ENCODE assay signal across 8 mouse cellular contexts in genomic region chr4:141301116-141301553, GRCm38 (mm10). TPM values are rescaled to one million over a fixed set of nuclear protein-coding genes. Genes with fewer than 3 reads are reported as not detected.
A peak's percentile ranks its signal among the peaks of the same experiment; 100 is the strongest.
DNase-seq lines count a peak whose midpoint lies in the region; ATAC-seq and TF ChIP-seq lines count a peak whose summit lies in the region.

TSS of gene Epha2 (plus strand) at chr4:141301240.

- 0 out of 2 replicates have a peak, but pooled peaks have one; percentile 17 for TF ChIP-seq EP300 in ES-Bruce4 (IDR thresholded peaks at IDR 0.05; ENCODE audit: insufficient read depth, low read depth, low read length)

- peak; percentile 14 for DNase-seq in c-Kit-positive CD71-positive TER-119-positive erythroid progenitor cells, embryonic 14.5 days (ENCODE audit: low spot score)
- peak; percentile 91 to 94 for DNase-seq in heart, postnatal 36 days
- peak; percentile 64 to 70 for DNase-seq in layer of hippocampus, adult 2 months (ENCODE audit: low spot score in 2 of 2)
- peak; percentile 96 to 97 for DNase-seq in lung, adult 18-20 months
- DNase-seq in ovary, postnatal 10 days (ENCODE audit: low spot score): peak; percentile 61
- peak; percentile 91 for DNase-seq in urinary bladder, postnatal 25 days (ENCODE audit: low spot score)

- TF ChIP-seq POLR2A in ES-Bruce4 (IDR thresholded peaks at IDR 0.05; ENCODE audit: insufficient read depth, low read length): peak; percentile 94

- H3K4me3 ChIP-seq in ES-Bruce4 (ENCODE audit: low read depth, low read length): peak within 1 kb of the TSS; percentile 93
- peak within 1 kb of the TSS; percentile 66 for H3K4me3 ChIP-seq in forebrain, embryonic 16.5 days (replicated peaks; ENCODE audit: low read length)
- H3K4me3 ChIP-seq in layer of hippocampus, adult 2 months: peak within 1 kb of the TSS; percentile 71

- peaks cover 12% of the 10 kb centered on the region for H3K4me1 ChIP-seq in ES-Bruce4 (ENCODE audit: control insufficient read depth, insufficient read depth, low read length)
- peaks cover 12% of the 10 kb centered on the region for H3K4me1 ChIP-seq in forebrain, embryonic 16.5 days (replicated peaks; ENCODE audit: control insufficient read depth, insufficient read depth, low read length)

- no peaks in the 10 kb centered on the region for H3K27me3 ChIP-seq in ES-Bruce4 (ENCODE audit: control insufficient read depth, insufficient read depth, low read length, poor library complexity, severe bottlenecking)
- H3K27me3 ChIP-seq in forebrain, embryonic 16.5 days (replicated peaks; ENCODE audit: control insufficient read depth, insufficient read depth, low read length): peaks cover 33% of the 10 kb centered on the region

- H3K36me3 ChIP-seq in ES-Bruce4 (ENCODE audit: control insufficient read depth, insufficient read depth, low read length, poor library complexity, severe bottlenecking): no peaks in the 10 kb centered on the region
- H3K36me3 ChIP-seq in forebrain, embryonic 16.5 days (ENCODE audit: control insufficient read depth, insufficient read depth): no peaks in the 10 kb centered on the region

- peak; percentile 71 for ATAC-seq in forebrain, embryonic 16.5 days

- H3K9me3 ChIP-seq in ES-Bruce4 (replicated peaks; ENCODE audit: control insufficient read depth, insufficient read depth, low read length, poor library complexity, severe bottlenecking): no peaks in the 10 kb centered on the region
- no peaks in the 10 kb centered on the region for H3K9me3 ChIP-seq in forebrain, embryonic 16.5 days (ENCODE audit: control insufficient read depth, low read length)

- 0% methylated on average over 30 of the region's 35 CpGs for WGBS in forebrain, embryonic 16.5 days

- TF ChIP-seq CTCF in ES-Bruce4 (IDR thresholded peaks at IDR 0.05; ENCODE audit: low read depth, low read length): no peak
- TF ChIP-seq CTCF in layer of hippocampus, adult 2 months (conservative IDR thresholded peaks at IDR 0.05): no peak

- H3K27ac ChIP-seq in ES-Bruce4 (ENCODE audit: insufficient read depth, low read length): peak within 1 kb of the TSS; percentile 1; the same call in 1 of the 2 replicates
- no peak within 1 kb of the TSS for H3K27ac ChIP-seq in forebrain, embryonic 16.5 days (ENCODE audit: low read length)
- peak within 1 kb of the TSS; percentile 71; the same call in 1 of the 2 replicates for H3K27ac ChIP-seq in layer of hippocampus, adult 2 months

- intact Hi-C loops in heart, postnatal 36 days (cut with DNase I): no loop called here

- H3K4me2 ChIP-seq in forebrain, embryonic 16.5 days (ENCODE audit: low read length): peak within 1 kb of the TSS; percentile 98

- H3K9ac ChIP-seq in ES-Bruce4 (ENCODE audit: low read depth, poor library complexity, severe bottlenecking): peak within 1 kb of the TSS; percentile 88
- peak within 1 kb of the TSS; percentile 57 for H3K9ac ChIP-seq in forebrain, embryonic 16.5 days (replicated peaks; ENCODE audit: low read depth, low read length)

RNA-seq across cellular contexts. Expression of gene Epha2, which starts in this region (rescaled TPM):
- 44.7 and 51.3 TPM in 2 replicates for polyA plus RNA-seq in ES-Bruce4 (2011; ENCODE audit: insufficient read depth, insufficient read length, low read depth, missing spikeins)
- 0.92 and 1.5 TPM in 2 replicates for polyA plus RNA-seq in forebrain, embryonic 16.5 days (2015; fragmentation: Nextera tagmentation; extraction: Ambion mirVana)
- 1 to 10 TPM; 5.4 to 7.0 TPM for total RNA-seq in heart, postnatal 36 days (2021)
- 1 to 10 TPM in 1 of 2 experiments, under 1 TPM in 1; 0.86 to 1.3 TPM for total RNA-seq in layer of hippocampus, adult 2 months (2021)

Comparison
In these comparisons a context has a peak if more than half of its experiments do, and no peak if none do; other contexts are left out.
1. RNA of gene Epha2 (polyA plus RNA-seq): 44.7 to 51.3 TPM in ES-Bruce4; 0.92 to 1.5 TPM in forebrain, embryonic 16.5 days; every median in the first group is over 10 times any median in the second.
2. DNase-seq: peak in every context shown above with its lines; median percentile 96 in lung, adult 18-20 months; 92 in heart, postnatal 36 days; 91 in urinary bladder, postnatal 25 days; 67 in layer of hippocampus, adult 2 months; 61 in ovary, postnatal 10 days; 14 in c-Kit-positive CD71-positive TER-119-positive erythroid progenitor cells, embryonic 14.5 days.
3. Peak in every context shown above with its lines, with median percentiles within 50 percentile points of each other: H3K4me3 ChIP-seq.